Mouse (Mus musculus) small intestine, adult 2 months (tissue): ENCODE measurements at regions not wholly inside any gene's neighbourhood (a gene's known extent, or its start where the extent isn't known, plus 50 kb on each side); places are given as distances from the start of the nearest gene placed in this dataset.

Experiments used
- CTCF ChIP-seq: fragments of 200-500 bp; IDR thresholded peaks from 2 replicates; pipeline ENCODE4 v1.5.1; 2012; ENCODE audit warnings: low read depth, mild to moderate bottlenecking, control low read depth, inconsistent platforms, low read length, moderate library complexity, mixed read lengths; ENCODE audit not compliant: insufficient replicate concordance, insufficient read length; ENCODE audit errors: extremely low read depth
- POLR2A ChIP-seq: fragments of 200-500 bp; IDR thresholded peaks from 2 replicates; pipeline ENCODE4 v1.6.1; 2012; ENCODE audit warnings: low read depth, mild to moderate bottlenecking, control low read depth, inconsistent platforms, low read length, moderate library complexity

DNA sequence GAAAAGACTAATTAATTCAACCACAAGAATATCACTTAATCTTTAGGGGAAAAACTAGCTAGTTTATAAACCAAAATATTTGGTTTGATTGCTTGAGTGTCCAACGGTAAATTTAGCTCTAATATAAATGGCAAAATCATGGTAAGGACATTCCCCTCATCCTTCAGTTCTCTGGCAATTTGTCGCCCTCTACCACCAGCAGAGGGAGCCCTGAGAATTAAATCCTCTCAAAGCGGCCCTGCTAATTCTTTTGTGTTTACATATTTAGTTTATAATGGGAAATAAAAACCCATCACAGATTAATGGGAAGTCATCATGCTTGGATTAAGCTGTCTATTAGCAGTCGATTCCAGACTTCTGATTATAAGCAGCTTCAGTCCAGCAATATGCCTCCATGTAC lies 54.5 kb upstream of the Atp5g3 start:
- no peak for TF ChIP-seq CTCF
- TF ChIP-seq POLR2A, result no peak
